Mouse (Mus musculus) WW6 (cell line): ENCODE results near the gene Mitd1.

Experiments
- DNase-seq: peaks from one replicate; pipeline ENCODE4 v3.0.0-alpha.2; 2013; ENCODE audit warnings: low read depth, low spot score

Gene Mitd1

DNA sequence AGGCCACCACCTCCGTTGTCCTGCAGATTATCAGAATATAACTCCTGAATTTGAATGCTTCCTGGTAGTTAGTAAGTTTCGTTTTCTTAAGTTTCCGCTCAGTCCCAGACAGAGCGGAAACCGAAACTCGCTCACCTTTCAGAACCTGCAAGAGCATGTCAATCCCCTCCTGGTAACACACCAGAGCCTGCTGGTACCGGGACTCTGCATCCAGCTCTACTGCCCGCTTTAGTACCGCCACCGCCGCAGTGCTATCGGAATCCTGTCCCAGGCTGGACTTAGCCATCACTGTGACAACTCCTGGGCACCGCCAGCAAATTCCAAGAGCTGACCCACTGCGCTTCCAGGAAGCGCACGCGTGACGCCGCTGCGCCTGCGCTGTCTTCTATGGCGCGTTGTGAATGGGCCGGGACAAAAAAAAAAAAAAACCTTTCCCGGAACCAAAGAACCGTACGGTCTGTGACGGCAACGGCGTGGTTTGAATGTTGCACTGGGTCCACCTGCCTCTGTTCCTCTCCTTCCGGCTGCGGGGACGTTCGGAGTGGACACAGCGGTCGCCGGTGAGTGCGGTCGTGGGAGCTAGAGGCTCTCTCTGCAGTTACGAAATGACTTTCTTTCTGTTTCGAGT is at the start of gene Mitd1, which contains the start of gene Mrpl30:
Gene Mitd1 (minus strand): TSS at position 387 of the 628 bp plus-strand sequence.
Gene Mrpl30 (plus strand): TSS at position 453 of the 628 bp plus-strand sequence.
- DNase-seq = peak; percentile 84

DNA sequence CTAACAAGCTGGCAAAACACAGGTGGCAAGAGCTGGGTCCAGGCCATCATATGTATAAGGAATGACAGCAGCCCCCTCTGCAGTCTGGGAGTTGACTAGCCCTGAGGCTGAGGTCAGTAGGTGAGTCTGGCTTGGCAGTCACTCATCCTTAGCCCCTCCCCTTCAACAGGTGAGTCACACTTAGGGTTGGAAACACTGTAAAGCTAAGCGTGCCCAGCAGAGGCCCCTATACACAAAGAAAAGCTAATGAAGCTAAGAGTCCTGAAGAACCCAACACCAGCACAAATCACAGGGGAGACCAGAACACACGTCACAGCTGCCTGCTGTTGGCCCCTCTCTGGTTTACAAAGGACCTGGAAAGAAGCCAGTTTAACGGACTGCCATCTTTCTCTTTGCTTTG is 41.6 kb upstream of the Mitd1 start:
- DNase-seq = peak; percentile 57

DNA sequence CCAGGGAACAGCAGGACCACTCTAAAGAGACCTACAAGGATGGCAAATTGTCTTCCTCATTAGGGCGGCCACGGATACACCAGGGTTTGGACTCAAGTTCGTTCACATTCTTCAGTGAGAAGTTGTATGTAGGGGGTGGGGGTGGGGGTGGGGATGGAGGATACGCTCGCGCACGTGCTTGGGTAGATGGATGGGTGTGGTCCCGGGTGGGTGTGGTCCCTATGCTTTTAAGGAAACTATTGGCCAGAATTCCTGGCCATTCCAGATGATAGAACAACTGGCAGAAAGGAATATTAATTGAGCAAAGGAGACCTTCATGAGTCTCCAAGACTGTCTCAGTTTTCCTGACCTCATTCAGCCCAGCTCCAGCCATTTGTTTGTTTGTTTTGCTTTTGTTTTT is 35.8 kb upstream of the Mitd1 start:
- no peak for DNase-seq

DNA sequence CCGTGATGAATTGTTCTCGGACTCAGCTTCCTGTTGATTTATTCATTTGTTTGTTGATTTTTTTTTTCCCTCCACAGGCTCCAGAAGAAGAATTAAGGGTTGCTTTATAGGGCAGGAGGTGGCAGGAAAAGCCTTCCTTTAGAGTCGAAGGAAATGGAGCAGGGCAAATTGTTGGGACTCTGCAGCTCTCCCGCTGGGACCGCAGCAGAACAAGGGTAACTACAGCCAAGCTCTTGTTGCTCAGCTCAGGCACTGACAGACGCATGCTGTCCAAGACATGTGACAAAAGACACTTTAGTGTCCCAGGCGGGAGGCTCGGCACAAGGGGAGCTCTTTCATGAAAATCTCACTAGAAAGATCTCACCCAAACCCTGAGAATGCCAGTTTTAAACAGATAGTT is 32.3 kb upstream of the Mitd1 start:
- DNase-seq = no peak

DNA sequence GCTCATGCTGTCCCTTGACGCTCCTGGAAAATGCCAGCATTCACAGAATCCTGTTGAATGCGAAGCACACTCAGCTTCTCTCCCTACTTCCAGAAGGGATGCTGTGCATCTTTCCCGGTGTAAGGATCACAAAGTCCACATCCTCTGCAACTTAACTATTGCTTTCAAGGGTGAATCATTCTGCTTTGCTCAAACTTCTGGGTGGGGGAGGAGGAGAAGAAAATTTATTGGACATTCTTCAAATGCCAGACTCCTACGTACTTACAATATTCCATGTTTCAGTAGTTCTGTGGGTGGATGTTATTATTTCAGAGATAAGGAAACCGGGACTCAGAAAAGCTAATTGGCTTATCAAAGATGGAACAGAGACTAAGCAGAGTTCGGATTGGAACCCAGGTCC is 27.9 kb upstream of the Mitd1 start:
- no peak for DNase-seq

DNA sequence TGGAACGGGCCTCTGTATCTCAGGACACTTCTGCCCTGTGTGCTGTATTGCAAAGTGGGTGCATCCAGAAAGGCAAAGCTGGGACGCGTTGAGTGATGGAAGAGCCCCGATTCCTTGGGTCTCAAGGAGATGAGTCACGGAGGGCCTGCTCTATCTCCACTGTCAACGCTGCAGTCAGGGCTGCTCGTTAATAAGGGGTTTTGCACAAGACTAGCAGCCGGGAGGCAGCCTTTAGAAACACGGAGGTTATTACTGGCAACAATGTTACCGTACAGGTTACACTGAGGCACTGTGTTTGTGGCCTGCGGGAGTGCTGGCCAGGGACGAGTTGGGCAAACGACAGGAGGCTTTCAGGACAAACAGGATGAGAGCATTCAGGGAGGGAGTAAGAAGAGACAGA is 27.5 kb upstream of the Mitd1 start:
- no peak for DNase-seq

DNA sequence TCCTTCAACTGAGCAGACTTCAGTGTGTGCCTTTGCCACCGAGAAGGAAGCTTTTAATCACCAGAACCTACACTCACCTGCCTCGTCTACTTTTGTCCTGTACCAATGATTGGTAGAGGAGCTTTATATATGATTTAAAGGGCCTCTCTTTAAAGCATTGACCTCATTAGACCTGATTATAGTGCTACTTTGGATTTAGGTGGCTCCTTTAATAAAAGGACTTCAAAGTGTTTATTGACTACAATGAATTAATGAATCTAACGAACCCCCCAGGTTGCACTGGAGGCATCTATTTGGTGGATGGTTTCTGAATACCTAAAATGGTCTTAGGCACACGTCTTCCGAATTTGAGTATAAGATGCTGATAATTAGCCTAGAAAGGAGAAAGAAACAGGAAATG is 26.2 kb upstream of the Mitd1 start, which contains the start of gene Lyg2:
Gene Lyg2 (minus strand): TSS at position 101 of the 400 bp plus-strand sequence.
- no peak for DNase-seq

GRCm38 (mm10) chr1:37912751-37913150 is 22.5 kb upstream of the Mitd1 start:
- DNase-seq = no peak

DNA sequence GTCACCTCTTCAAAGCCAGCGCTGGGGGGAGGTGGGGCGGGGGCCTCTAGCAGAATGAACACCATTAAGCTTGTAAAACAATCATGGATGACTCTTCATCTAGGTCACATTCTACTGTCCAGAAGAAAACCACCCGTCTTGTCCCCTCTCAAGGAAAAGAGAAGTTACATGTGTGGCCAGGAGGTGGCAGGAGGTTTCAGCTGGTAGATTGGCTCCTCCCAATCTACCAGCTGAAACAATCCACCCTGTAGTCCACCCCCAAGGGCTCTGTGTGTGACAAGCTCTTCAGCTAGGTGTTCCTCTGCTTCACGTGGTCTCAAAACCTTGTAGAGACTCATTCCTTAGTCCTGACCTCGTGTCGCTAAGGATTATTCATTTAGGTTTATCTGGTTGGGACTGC is 13.0 kb upstream of the Mitd1 start:
- DNase-seq = no peak

DNA sequence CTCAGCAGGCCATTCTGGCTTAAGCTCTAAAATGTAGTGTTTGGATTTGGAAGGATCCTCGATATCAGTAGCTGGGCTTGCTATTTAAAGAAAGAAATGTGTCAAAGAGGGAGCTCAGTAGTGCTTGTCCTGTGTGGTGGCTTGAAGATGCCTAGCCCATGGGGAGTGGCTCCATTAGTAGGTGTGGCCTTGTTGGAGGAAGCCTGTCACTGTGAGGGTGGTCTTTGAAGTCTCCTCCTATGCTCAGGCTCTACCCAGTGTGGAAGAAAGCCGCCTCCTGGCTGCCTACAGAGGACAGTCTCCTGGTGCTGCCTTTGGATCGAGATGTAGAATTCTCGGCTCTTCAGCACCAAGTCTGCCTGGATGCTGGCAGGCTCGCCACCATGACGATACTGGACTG is 10.1 kb upstream of the Mitd1 start:
- DNase-seq = no peak

- no peak for DNase-seq
Measured at GRCm38 (mm10) chr1:37899816-37900215, 9.6 kb upstream of the Mitd1 start.

GRCm38 (mm10) chr1:37894606-37895005 is 4.4 kb upstream of the Mitd1 start:
- DNase-seq = no peak

GRCm38 (mm10) chr1:37891400-37891799 is 1.2 kb upstream of the Mitd1 start:
- no peak for DNase-seq

GRCm38 (mm10) chr1:37889206-37889605 is 1.0 kb downstream of the Mitd1 start:
- DNase-seq = no peak

GRCm38 (mm10) chr1:37884451-37884850 is 5.8 kb downstream of the Mitd1 start:
- no peak for DNase-seq

DNA sequence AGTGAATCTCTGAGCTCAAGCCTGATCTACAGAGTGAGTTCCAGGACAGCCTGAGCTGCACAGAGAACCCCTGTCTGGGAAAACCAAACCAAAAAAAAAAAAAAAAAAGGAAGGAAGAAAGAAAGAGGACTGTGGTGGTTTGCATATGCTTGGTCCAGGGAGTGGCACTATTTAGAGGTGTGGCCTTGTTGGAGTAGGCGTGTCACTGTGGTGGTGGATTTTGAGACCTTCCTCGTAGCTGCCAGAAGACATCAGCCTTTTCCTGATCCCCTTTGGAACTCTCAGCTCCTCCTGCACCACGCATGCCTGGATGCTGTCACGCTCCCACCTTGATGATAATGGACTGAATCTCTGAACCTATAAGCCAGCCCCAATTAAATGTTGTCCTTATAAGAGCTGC is 6.8 kb downstream of the Mitd1 start:
- DNase-seq = no peak

DNA sequence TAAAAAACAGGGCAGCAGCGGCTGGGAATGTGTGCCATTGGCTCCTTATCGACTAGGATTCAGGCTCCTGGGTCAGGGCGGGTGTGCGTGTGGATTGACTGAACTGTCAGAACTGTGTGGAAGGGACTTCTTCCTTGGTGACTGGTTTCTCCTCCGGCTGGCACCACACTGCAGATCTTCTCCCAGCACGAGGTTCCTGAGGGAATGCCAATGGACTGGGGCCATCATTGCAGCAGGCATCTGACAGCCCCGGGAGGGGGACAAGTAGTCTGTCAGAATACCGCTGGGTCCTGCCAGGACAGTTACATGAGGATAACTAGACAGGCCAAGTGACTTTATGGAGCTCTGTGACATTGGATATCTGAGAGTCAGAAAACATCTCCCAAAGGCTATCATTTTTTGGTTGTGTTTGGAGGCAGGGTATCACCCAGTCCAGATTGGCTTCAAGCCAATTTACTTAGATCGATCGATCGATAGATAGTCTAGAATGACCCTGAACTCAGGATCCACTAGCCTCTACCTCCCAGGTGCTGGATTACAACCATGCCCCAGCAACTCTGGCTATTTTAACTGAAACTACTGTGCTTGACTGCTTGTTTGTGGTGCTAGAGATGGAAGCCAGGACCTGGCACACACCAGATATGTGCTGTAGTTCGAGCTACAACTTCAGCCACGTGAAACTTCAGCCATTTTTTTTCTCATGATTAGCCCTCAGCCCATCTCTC is 12.3 kb downstream of the Mitd1 start:
- no peak for DNase-seq

GRCm38 (mm10) chr1:37873157-37873556 is 17.1 kb downstream of the Mitd1 start:
- no peak for DNase-seq

DNA sequence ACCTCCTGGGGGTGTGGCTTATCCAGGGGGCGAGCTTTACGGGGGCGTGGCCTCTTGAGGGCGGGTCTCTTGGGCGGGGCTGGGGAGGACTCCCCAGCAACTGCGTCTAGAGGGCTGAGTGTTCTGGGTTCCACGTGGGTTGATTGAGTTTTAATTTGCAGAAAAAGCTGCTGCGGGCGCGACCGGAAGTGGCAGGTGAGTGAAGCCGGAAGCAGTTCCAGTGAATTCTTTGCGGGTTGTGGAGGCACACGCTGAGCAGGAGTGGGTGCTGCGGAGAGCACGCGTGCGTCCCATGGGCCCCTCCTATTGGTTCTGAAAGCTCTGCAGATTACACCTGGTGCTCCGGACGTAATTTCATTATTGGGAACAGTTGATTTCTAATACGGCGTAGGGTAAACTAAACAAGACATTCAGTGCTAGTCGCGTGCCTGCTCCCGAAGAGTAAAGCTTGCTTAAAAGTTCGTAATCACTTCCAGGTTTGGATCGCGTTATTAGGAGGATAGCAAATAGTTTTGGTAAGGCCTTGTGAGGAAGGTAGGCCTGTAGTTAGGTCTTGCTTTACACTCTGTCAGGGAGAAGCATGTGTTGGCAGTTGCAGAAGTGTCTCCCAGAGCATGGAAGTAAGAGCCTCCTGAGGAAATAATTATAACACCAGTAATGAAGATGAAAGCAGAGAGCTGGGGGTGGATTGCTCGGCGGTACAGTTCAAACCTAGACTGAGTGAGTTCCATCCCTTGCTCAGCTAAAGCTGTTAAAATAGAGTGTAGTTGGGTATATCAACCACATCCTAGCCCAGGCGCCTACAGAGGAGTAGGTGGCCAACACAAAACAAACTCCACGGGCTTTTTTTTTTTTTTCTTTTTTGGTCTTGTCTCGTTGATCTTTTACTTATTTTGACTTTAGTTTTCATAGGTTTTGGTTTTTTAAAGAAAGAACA is 17.8 kb downstream of the Mitd1 start:
- DNase-seq = peak; percentile 63

- DNase-seq = no peak
Measured at GRCm38 (mm10) chr1:37871704-37872103, 18.5 kb downstream of the Mitd1 start, which contains the start of gene Lipt1. Gene Lipt1, plus strand, starts transcription at chr1:37871738.

- no peak for DNase-seq
Measured at GRCm38 (mm10) chr1:37869362-37869761, 20.8 kb downstream of the Mitd1 start.

DNA sequence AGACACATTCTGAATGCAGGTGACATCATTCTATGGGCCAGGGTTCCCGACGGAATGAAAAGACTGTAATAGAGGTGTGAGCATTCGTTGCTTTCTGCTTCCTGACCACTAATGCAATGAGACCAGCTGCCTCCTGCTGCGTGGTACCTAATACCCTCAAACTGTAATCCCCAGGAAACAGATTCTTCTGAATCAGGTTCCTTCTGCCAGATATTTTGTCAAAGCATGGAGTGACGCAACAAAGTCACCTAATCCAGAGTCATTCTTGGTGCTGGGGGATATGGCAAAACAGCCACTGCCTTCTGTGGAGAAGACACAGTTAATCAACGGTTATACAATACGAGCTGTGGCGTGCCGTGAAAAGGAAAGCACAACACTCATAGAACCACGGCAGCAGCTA is 21.6 kb downstream of the Mitd1 start:
- DNase-seq = no peak
